Mouse (Mus musculus): Measurements from ENCODE around the gene Ntn3.

The Ntn3 gene

GRCm38 (mm10) chr17:24209043-24209915, at the start of gene Ntn3:
Gene Ntn3 (minus strand): TSS chr17:24209531.
- no peak for DNase-seq (ENCODE audit: low spot score)

DNA sequence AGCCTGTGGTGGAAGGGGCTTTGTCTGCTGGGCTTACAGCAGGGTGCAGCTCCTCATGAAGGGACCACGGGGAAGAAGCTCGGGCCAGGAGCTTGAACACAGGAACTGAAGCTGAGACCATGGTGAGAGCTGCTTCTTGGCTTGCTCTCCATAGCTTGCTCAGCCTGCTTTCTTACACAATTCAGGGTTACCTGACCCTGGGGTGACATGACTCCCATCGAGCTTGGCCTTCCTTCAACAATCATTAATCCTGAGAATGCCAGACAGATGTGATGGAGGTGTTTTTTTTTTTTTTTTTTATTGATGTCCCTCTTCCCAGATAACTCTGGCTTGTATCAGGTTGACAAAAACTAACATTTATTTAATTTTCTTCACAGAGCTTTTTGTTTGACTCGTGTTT, 49.6 kb upstream of the Ntn3 start:
- no peak for DNase-seq (ENCODE audit: low spot score)

GRCm38 (mm10) chr17:24252329-24252728, 43.0 kb upstream of the Ntn3 start:
- no peak for DNase-seq (ENCODE audit: low spot score)

DNA sequence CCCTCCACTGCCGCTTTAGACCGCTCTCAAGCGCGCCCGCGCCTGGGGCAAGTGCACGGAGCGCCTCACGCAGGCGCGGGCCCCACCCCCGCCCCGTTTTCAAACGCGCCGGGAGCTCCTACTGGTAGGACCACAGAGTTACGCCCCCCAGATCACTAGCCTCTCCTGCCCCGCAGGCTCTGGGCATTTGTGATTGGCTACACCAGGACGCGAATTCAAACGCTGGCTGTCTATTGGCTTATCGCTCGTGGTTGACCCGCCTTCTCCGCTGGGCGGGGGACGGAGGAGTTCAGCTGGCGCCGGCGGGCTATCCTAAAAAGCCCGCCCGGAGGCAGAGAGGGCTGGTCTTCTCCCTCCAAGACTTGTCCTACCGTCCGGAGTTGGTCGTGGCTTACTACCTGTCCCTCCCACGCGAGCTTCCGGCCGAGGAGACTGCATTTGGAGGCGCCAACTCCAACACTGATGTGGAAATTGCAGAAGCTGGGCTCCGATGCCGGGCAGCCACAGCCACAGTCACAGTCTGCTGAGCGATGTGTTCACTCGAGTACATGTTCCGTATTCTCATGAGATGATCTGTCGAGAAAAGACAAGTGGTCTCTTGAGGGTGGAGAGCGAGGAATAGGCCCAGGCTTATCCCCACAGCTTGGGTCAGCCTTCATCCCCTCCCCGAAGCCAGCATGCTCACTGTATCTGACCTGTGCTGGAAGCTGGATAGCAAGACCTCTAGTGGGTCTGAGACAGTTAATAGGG, 42.2 kb upstream of the Ntn3 start, which contains the start of gene Ccnf:
Gene Ccnf (minus strand): TSS at position 165 of the 750 bp plus-strand sequence.
- DNase-seq (ENCODE audit: low spot score) = peak; percentile 90

GRCm38 (mm10) chr17:24250988-24251319, 41.6 kb upstream of the Ntn3 start:
- DNase-seq (ENCODE audit: low spot score) = no peak

- no peak for DNase-seq (ENCODE audit: low spot score)
These were observed 39.3 kb upstream of the Ntn3 start for GRCm38 (mm10) chr17:24248641-24249040.

DNA sequence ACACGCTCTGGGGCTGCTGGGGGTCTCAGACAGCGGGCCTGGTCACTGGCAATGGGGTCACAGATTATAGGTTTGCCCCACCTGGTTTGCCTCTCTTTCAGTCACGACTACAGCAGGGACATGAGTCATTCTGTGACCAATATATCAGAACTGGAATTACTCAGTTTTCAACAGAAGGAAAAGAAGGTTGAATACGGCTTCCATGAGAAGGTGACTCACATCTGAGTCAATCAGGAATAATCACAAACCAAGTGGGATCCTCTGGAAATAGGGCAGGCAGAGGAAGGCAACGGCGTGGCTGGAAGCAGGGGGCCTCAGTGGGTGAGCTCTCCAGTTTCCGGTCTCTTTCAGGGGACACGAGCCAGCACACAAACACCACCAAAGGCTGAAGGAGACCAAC, 34.7 kb upstream of the Ntn3 start:
- no peak for DNase-seq (ENCODE audit: low spot score)

GRCm38 (mm10) chr17:24243311-24243969, 34.1 kb upstream of the Ntn3 start:
- no peak for DNase-seq (ENCODE audit: low spot score)

DNA sequence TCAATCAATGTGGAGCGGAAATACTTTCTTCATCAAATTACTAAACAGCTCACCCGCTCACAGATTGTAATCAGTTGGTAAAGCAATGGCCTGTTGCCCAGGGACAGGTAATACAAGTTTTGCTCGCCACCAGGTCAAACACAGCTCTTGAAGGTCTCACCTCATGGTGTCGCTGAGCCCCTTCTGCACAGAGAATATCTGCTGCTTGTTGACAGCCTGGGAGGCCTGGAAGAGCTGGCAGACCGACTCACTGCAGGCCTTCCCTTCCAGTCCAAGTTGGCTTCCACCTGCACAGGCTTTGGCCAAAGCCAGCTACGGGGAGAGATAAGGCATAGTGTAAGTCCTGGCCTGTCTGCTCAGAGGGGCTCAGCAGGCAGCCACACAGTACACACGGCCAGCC, 27.6 kb upstream of the Ntn3 start:
- DNase-seq (ENCODE audit: low spot score) = no peak

DNA sequence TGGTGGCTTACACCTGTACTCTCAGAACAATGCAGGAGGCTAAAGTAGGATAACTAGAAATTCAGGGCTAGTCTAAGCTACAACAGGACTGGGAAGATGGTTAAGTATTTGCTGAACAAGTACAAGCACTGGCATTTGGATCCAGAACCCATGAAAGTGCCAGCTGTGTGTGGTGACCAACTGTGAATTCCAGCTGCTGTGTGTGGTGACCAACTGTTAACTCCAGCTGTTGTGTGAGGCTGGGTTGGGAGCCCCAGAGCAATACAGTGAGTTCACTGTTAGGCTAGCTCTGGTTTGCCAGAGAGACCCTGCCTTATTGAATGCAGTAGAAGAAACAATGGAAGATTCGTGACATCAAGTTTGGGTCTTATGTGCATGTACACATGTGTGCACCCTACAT, 27.1 kb upstream of the Ntn3 start:
- DNase-seq (ENCODE audit: low spot score) = no peak

DNA sequence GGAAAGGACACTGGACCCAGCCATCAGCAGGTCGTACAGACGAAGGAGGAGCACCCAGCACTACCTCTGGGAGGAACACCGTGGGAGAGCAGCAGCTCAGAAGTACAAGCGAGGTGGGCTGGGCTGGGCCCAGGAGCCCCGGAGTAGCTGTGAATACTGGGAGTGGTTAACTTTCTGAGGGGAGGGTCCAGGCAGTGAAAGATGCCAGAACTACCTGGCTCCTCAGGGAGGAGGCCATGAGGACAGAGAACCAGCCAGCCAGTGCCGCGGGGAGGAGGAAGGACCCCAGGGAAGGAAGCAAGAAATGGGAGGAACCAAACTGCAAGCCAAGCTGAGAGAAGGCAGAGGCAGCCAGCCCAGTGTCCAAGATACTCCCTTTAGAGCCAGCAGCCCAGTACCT, 18.6 kb upstream of the Ntn3 start:
- DNase-seq (ENCODE audit: low spot score) = no peak

DNA sequence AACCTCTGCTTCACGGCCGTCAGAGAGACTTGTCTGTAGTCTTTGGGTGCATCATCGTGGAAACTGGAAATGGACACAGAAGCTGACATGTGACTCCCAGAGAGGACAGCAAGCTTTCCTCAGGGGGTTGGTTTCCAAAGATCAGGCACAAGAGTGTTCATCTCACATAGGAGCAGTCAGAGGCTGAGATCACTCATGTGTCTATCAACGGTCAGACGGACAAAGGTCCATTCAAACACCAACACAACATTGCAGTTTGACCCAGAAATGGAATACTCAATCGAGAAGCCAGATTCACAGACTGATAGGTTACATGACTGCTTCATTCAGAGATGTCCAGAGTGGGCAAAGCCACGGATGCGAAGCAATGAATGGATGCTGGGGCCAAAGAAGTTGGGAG, 17.4 kb upstream of the Ntn3 start:
- DNase-seq (ENCODE audit: low spot score) = no peak

DNA sequence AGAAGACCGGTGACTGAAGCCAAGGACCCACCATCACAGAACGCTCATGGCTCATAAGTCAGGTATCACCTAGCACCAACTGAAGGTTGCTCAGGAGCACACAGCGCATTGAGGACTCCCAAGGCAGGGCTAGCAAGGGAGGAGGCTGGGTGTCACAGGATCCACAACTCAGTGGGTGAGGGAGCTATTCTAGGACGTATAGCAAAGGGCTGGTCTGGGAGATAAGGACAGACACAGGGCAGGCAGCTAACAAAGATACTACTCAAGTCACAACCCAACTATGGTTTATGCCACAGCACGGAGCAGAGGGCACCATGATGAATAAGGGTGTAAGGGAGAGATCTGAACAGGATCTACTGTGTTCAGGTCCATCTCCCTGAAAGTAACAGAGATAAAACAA, 16.5 kb upstream of the Ntn3 start:
- no peak for DNase-seq (ENCODE audit: low spot score)

DNA sequence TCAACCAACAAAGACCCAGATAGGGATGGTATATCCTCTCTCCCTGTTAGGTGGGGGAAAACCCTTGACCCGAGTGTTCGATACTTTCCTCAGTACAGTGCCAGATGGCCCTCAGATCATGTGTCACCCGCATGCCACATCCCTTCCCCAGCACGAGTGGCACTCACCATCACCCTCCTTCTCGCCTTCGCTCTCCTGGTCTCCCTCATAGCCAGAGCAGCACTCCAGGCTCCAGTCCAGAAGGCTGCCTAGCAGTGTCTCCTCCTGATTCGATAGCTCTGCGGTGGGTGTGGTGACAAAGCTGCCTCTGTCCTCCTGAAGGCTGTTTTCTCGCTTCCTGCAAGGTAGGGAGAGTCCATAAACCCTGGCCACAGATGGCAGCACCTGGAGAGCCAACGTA, 15.4 kb upstream of the Ntn3 start:
- no peak for DNase-seq (ENCODE audit: low spot score)

- DNase-seq (ENCODE audit: low spot score) = no peak
These were observed 14.2 kb upstream of the Ntn3 start for GRCm38 (mm10) chr17:24223513-24223912.

GRCm38 (mm10) chr17:24222653-24223052, 13.3 kb upstream of the Ntn3 start:
- no peak for DNase-seq (ENCODE audit: low spot score)

DNA sequence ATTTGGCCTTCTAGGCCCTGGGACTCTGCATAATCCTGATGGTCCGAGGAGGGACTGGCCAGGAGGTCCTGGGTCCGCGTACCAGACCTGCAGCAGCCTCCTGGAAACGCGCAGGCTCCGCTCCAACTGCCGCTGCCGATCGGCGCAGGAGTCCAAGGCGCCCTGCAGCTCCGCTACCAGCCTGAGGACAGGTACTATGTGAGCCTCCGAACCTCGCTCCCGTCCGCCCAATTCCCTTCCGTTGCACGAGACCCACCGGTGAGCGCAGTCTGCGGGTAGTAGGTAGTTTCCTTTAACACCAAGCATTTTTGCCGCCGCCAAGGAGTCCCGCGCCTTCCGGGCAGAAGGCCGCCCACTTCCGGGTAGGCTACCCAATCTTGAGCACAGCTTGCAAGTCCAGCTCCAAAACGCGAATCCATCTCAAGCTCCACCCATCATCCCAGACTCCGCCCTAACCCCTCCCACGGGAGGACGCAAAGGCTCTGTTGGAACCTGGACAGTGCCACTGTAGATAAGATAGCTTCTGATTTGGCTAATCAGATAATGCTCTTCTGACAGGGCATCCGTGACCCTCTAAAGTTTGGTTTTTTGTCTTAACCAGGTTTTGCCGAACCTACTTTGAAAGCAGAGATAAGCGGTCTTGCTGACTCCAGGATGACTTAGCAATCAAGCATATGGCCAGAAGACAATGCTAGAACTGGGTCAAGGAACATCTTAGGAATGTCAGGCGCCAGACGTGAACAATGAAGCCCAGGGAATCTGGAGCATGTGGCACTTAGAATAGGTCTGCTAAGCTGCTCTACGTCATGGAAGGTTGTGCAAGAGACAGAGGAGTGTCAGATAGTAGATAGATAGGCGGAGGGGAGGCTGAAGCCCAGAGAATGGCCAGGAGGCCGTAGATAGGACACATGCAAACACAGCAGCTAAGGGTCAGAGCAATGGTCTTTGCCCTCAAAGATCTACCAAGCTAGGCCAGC, 11.4 kb upstream of the Ntn3 start, which contains the start of gene Tedc2:
Gene Tedc2 (minus strand): TSS at position 417 of the 977 bp plus-strand sequence.
- peak; percentile 65 for DNase-seq (ENCODE audit: low spot score)

DNA sequence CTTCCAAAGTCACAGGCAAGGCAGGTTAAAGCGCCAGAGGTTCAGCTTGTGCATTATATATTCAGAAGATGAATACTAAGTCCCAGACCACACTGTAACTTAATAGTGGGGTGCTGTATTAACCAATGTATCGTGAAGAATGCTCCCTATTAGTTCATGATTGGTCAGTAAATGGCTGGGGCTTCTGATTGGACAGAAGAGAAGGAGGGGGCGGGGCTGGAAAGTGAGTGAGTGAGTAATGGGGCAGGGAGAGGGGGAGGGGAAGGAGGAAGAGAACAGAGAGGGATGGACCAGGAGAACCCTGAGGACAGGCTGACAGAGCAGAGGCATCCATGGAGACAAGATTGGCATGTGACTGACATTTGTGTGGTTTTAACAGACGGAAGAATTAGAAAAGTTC, 7.5 kb upstream of the Ntn3 start:
- no peak for DNase-seq (ENCODE audit: low spot score)

GRCm38 (mm10) chr17:24213186-24213585, 3.9 kb upstream of the Ntn3 start:
- DNase-seq (ENCODE audit: low spot score) = no peak

- DNase-seq (ENCODE audit: low spot score) = no peak
These were observed 3.2 kb upstream of the Ntn3 start for GRCm38 (mm10) chr17:24212441-24213018.
